Mouse (Mus musculus): Measurements from ENCODE around the gene Hist1h2bm. TPM values are rescaled to one million over a fixed set of nuclear protein-coding genes. Genes with fewer than 3 reads are reported as not detected.
"Not testable (repeated sequence)": the region's sequence is repeated elsewhere in the genome, so short reads cannot be mapped to it uniquely, and the experiment has no call there.

Hist1h2bm gene
- 3.4 TPM for polyA plus RNA-seq (2012; fragmentation: generic; extraction: Trizol)
- long read RNA-seq, experiment 1 = 0 reads
- long read RNA-seq, experiment 2 = 0 reads

DNA sequence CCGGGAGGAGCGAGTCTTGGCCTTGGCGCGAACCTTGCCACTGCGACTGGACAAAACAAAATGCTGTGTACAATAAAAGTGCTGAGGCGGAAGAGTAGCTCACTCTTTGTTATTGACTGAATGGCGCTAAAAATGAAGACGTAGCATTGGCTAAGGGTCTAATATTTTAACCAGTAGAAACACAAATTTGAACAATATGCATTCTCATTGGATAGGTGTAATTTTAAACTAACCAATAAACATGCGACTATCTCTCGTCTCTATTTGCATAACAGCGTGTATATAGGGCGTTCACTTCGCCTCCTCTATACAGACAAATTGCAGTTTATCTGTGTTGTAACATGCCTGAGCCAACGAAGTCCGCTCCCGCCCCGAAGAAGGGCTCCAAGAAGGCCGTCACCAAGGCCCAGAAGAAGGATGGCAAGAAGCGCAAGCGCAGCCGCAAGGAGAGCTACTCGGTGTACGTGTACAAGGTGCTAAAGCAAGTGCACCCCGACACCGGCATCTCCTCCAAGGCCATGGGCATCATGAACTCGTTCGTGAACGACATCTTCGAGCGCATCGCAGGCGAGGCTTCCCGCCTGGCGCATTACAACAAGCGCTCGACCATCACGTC lies at the start of gene Hist1h2bm:
Hist1h2bm (plus strand) TSS at position 288 of the 616 bp plus-strand sequence.
- TF ChIP-seq MAX (IDR thresholded peaks at IDR 0.05) = peak; percentile 35
- peak; percentile 22 for TF ChIP-seq CEBPB (IDR thresholded peaks at IDR 0.05; ENCODE audit: low read depth)
- not testable (repeated sequence) for H3K36me3 ChIP-seq (ENCODE audit: control insufficient read depth, insufficient read depth); H3K79me3 ChIP-seq (ENCODE audit: low read depth)

GRCm38 (mm10) chr13:21677305-21677704 lies 44.5 kb upstream of the Hist1h2bm start, which contains the start of gene Olfr1360:
TSS of gene Olfr1360 (minus strand) at chr13:21677405.
- Histone ChIP-seq H3K36me3 (ENCODE audit: control insufficient read depth, insufficient read depth) (no peaks in the 10 kb centered on the region), H3K27me3 (ENCODE audit: control insufficient read depth, insufficient read depth, insufficient read length) (no peaks in the 10 kb centered on the region), H3K4me3 (ENCODE audit: insufficient read depth, poor library complexity, severe bottlenecking) (no peak within 1 kb of the TSS), H3ac (ENCODE audit: control insufficient read depth, insufficient read length, low read depth) (no peak within 1 kb of the TSS), H3K79me3 (ENCODE audit: low read depth) (no peaks in the 10 kb centered on the region), H3K79me2 (ENCODE audit: control insufficient read depth, insufficient read depth) (no peaks in the 10 kb centered on the region)
- no peak for TF ChIP-seq USF1 (IDR thresholded peaks at IDR 0.05; ENCODE audit: low read depth)
- TF ChIP-seq CTCF (IDR thresholded peaks at IDR 0.05; ENCODE audit: control insufficient read depth, insufficient read depth, insufficient read length) = no peak
- no peak for TF ChIP-seq MYOG (IDR thresholded peaks at IDR 0.05; ENCODE audit: control insufficient read depth, extremely low read depth, insufficient read length)
- no peak for TF ChIP-seq CEBPB (IDR thresholded peaks at IDR 0.05; ENCODE audit: low read depth)
- no peak for TF ChIP-seq FOSL1 (IDR thresholded peaks at IDR 0.05; ENCODE audit: insufficient read depth, low read length, poor library complexity, severe bottlenecking)
- no peak for TF ChIP-seq MAX (IDR thresholded peaks at IDR 0.05)
- no peak for TF ChIP-seq MYOD1 (IDR thresholded peaks at IDR 0.05; ENCODE audit: control insufficient read depth, insufficient read length, low read depth)

More for the DNA sequence above, at the start of gene Hist1h2bm:
- H3K79me2 ChIP-seq (ENCODE audit: control insufficient read depth, insufficient read depth); H3K27me3 ChIP-seq (ENCODE audit: control insufficient read depth, insufficient read depth, insufficient read length): not testable (repeated sequence)
- H3ac ChIP-seq (ENCODE audit: control insufficient read depth, insufficient read length, low read depth) = peak within 1 kb of the TSS; percentile 85
- H3K4me3 ChIP-seq (ENCODE audit: insufficient read depth, poor library complexity, severe bottlenecking) = peak within 1 kb of the TSS; percentile 31

DNA sequence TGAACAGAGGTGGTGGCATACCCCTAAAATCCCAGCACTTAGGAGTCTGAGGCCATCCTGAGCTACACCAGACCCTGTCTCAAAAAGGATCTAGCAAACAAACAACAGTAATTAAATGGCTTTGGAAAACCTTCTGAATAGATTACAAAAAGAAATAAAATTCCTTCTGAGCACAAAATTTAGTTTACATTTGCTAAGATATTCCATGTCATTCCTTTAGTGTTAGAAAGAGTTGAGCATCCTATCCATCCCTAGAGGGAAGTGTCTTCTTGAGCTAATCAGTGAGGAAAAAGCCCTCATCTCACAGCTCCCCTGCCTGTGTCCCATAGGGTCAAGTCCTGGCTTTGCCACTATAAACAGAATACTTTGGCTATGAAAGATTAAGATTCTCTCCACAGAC lies 24.0 kb upstream of the Hist1h2bm start, which contains the start of gene Olfr1359:
Olfr1359 (plus strand) TSS at position 301 of the 400 bp plus-strand sequence.
- TF ChIP-seq FOSL1 (IDR thresholded peaks at IDR 0.05; ENCODE audit: insufficient read depth, low read length, poor library complexity, severe bottlenecking) (no peak), USF1 (IDR thresholded peaks at IDR 0.05; ENCODE audit: low read depth) (no peak), CTCF (IDR thresholded peaks at IDR 0.05; ENCODE audit: control insufficient read depth, insufficient read depth, insufficient read length) (no peak), CEBPB (IDR thresholded peaks at IDR 0.05; ENCODE audit: low read depth) (no peak), MYOD1 (IDR thresholded peaks at IDR 0.05; ENCODE audit: control insufficient read depth, insufficient read length, low read depth) (no peak), MYOG (IDR thresholded peaks at IDR 0.05; ENCODE audit: control insufficient read depth, extremely low read depth, insufficient read length) (no peak), MAX (IDR thresholded peaks at IDR 0.05) (no peak)
- Histone ChIP-seq H3K4me3 (ENCODE audit: insufficient read depth, poor library complexity, severe bottlenecking) (no peak within 1 kb of the TSS), H3ac (ENCODE audit: control insufficient read depth, insufficient read length, low read depth) (no peak within 1 kb of the TSS), H3K79me3 (ENCODE audit: low read depth) (no peaks in the 10 kb centered on the region), H3K36me3 (ENCODE audit: control insufficient read depth, insufficient read depth) (no peaks in the 10 kb centered on the region), H3K27me3 (ENCODE audit: control insufficient read depth, insufficient read depth, insufficient read length) (no peaks in the 10 kb centered on the region), H3K79me2 (ENCODE audit: control insufficient read depth, insufficient read depth) (no peaks in the 10 kb centered on the region)

- Histone ChIP-seq H3K27me3 (ENCODE audit: control insufficient read depth, insufficient read depth, insufficient read length) (no peaks in the 10 kb centered on the region), H3ac (ENCODE audit: control insufficient read depth, insufficient read length, low read depth) (no peak overlapping the region), H3K79me2 (ENCODE audit: control insufficient read depth, insufficient read depth) (no peaks in the 10 kb centered on the region), H3K36me3 (ENCODE audit: control insufficient read depth, insufficient read depth) (no peaks in the 10 kb centered on the region), H3K4me3 (ENCODE audit: insufficient read depth, poor library complexity, severe bottlenecking) (no peak overlapping the region), H3K79me3 (ENCODE audit: low read depth) (no peaks in the 10 kb centered on the region)
- TF ChIP-seq MYOG (IDR thresholded peaks at IDR 0.05; ENCODE audit: control insufficient read depth, extremely low read depth, insufficient read length) (no peak), USF1 (IDR thresholded peaks at IDR 0.05; ENCODE audit: low read depth) (no peak), MYOD1 (IDR thresholded peaks at IDR 0.05; ENCODE audit: control insufficient read depth, insufficient read length, low read depth) (no peak), FOSL1 (IDR thresholded peaks at IDR 0.05; ENCODE audit: insufficient read depth, low read length, poor library complexity, severe bottlenecking) (no peak), MAX (IDR thresholded peaks at IDR 0.05) (no peak)
These were observed 15.2 kb upstream of the Hist1h2bm start for GRCm38 (mm10) chr13:21706669-21707068.

DNA sequence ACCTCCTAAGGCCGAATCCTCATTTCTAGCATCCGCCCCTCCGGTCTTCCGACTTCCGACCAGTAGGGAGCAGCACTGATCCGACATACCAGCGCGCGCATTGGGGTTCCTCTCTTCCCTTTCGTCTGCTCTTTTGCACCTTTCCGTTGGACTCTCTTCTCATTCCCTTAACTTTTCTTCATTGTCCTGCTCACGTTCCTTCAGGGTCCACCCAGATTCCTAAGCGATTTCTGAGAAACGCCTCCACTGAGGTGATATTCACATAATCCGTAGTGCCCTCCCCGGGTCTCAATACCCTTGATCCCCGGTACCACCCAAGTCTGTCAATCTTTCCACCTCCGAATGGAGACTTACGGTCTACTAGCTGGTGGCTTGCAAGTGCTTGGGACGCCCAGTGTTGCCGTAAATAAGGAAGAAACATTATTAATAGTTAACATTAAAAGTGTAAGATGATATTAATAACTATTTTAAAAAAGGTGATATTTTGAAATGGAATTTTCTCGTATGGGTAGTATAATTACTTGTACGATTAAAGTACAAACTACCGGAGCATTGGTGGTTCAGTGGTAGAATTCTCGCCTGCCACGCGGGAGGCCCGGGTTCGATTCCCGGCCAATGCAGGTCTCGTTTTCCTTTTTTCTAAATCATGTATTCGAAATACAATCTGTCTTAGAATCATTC lies 11.7 kb upstream of the Hist1h2bm start:
- TF ChIP-seq MYOD1 (IDR thresholded peaks at IDR 0.05; ENCODE audit: control insufficient read depth, insufficient read length, low read depth) (no peak), CTCF (IDR thresholded peaks at IDR 0.05; ENCODE audit: control insufficient read depth, insufficient read depth, insufficient read length) (peak; percentile 60)
- no peaks in the 10 kb centered on the region for H3K79me2 ChIP-seq (ENCODE audit: control insufficient read depth, insufficient read depth)
- H3K79me3 ChIP-seq (ENCODE audit: low read depth) = no peaks in the 10 kb centered on the region
- H3K4me3 ChIP-seq (ENCODE audit: insufficient read depth, poor library complexity, severe bottlenecking) = peak overlapping the region; percentile 34
- peak overlapping the region; percentile 68 for H3ac ChIP-seq (ENCODE audit: control insufficient read depth, insufficient read length, low read depth)
- H3K27me3 ChIP-seq (ENCODE audit: control insufficient read depth, insufficient read depth, insufficient read length) = no peaks in the 10 kb centered on the region
- no peaks in the 10 kb centered on the region for H3K36me3 ChIP-seq (ENCODE audit: control insufficient read depth, insufficient read depth)
